Mouse (Mus musculus): ENCODE results near the gene Flii. TPM values are rescaled to one million over a fixed set of nuclear protein-coding genes. Genes with fewer than 3 reads are reported as not detected.

Gene Flii
- 10 to 100 TPM; 42.9 to 49.3 TPM for total RNA-seq (2021)
- long read RNA-seq, experiment 1, full-length matches to known transcripts, result 16 of 32 reads
- long read RNA-seq, experiment 1, partial matches to known transcripts, result 7 of 32 reads
- long read RNA-seq, experiment 1, other reads (novel, unspliced or antisense), result 9 of 32 reads
- long read RNA-seq, experiment 2, full-length matches to known transcripts, result 22 of 40 reads
- long read RNA-seq, experiment 2, partial matches to known transcripts, result 5 of 40 reads
- long read RNA-seq, experiment 2, other reads (novel, unspliced or antisense), result 13 of 40 reads

- DNase-seq (ENCODE audit: low spot score in 2 of 2), result peak in 1 of 2 experiments; percentile 76
- intact Hi-C loops (cut with DNase I), result no loop called here
Measured at GRCm38 (mm10) chr11:60726601-60727391, at the start of gene Flii. TSS of gene Flii (minus strand) at chr11:60727263.

- no peak for DNase-seq (ENCODE audit: low spot score in 2 of 2)
- intact Hi-C loops (cut with DNase I), result loop anchor here (2.0 to 5.0 kb wide), 2 partner anchors 47 to 56 kb away; partner anchors contain the start of genes Dhrs7b and Mief2
Measured at GRCm38 (mm10) chr11:60776107-60776828, 49.2 kb upstream of the Flii start.

- intact Hi-C loops (cut with DNase I), result loop anchor here (5.0 kb wide), 1 partner anchor 57 kb away; the partner anchor contains the start of gene Dhrs7b
- no peak for DNase-seq (ENCODE audit: low spot score in 2 of 2)
Measured at GRCm38 (mm10) chr11:60775578-60775977, 48.5 kb upstream of the Flii start.

GRCm38 (mm10) chr11:60774841-60775240 is 47.8 kb upstream of the Flii start:
- intact Hi-C loops (cut with DNase I), result loop anchor here (5.0 kb wide), 1 partner anchor 57 kb away; the partner anchor contains the start of gene Dhrs7b
- DNase-seq (ENCODE audit: low spot score in 2 of 2), result no peak

GRCm38 (mm10) chr11:60774158-60774689 is 47.2 kb upstream of the Flii start:
- DNase-seq (ENCODE audit: low spot score in 2 of 2), result no peak
- intact Hi-C loops (cut with DNase I), result no loop called here

GRCm38 (mm10) chr11:60772161-60772560 is 45.1 kb upstream of the Flii start:
- intact Hi-C loops (cut with DNase I), result no loop called here
- DNase-seq (ENCODE audit: low spot score in 2 of 2), result no peak

- no peak for DNase-seq (ENCODE audit: low spot score in 2 of 2)
- intact Hi-C loops (cut with DNase I), result no loop called here
Measured at GRCm38 (mm10) chr11:60770776-60771175, 43.7 kb upstream of the Flii start.

- no peak for DNase-seq (ENCODE audit: low spot score in 2 of 2)
- intact Hi-C loops (cut with DNase I), result no loop called here
Measured at GRCm38 (mm10) chr11:60769322-60769721, 42.3 kb upstream of the Flii start.

GRCm38 (mm10) chr11:60766969-60767368 is 39.9 kb upstream of the Flii start:
- intact Hi-C loops (cut with DNase I), result no loop called here
- DNase-seq (ENCODE audit: low spot score in 2 of 2), result peak in 1 of 2 experiments; percentile 25

- DNase-seq (ENCODE audit: low spot score in 2 of 2), result no peak
- intact Hi-C loops (cut with DNase I), result no loop called here
Measured at GRCm38 (mm10) chr11:60761681-60762080, 34.6 kb upstream of the Flii start.

GRCm38 (mm10) chr11:60755570-60755969 is 28.5 kb upstream of the Flii start:
- intact Hi-C loops (cut with DNase I), result no loop called here
- DNase-seq (ENCODE audit: low spot score in 2 of 2), result peak; percentile 35 to 48

- intact Hi-C loops (cut with DNase I), result no loop called here
- no peak for DNase-seq (ENCODE audit: low spot score in 2 of 2)
Measured at GRCm38 (mm10) chr11:60740321-60740720, 13.3 kb upstream of the Flii start.

GRCm38 (mm10) chr11:60737450-60737849 is 10.4 kb upstream of the Flii start:
- no peak for DNase-seq (ENCODE audit: low spot score in 2 of 2)
- intact Hi-C loops (cut with DNase I), result no loop called here

GRCm38 (mm10) chr11:60736491-60736890 is 9.4 kb upstream of the Flii start:
- DNase-seq (ENCODE audit: low spot score in 2 of 2), result no peak
- intact Hi-C loops (cut with DNase I), result no loop called here

- DNase-seq (ENCODE audit: low spot score in 2 of 2), result no peak
- intact Hi-C loops (cut with DNase I), result no loop called here
Measured at GRCm38 (mm10) chr11:60735191-60735590, 8.1 kb upstream of the Flii start.

GRCm38 (mm10) chr11:60734206-60734605 is 7.1 kb upstream of the Flii start:
- intact Hi-C loops (cut with DNase I), result no loop called here
- DNase-seq (ENCODE audit: low spot score in 2 of 2), result no peak

GRCm38 (mm10) chr11:60731251-60731650 is 4.2 kb upstream of the Flii start:
- intact Hi-C loops (cut with DNase I), result no loop called here
- DNase-seq (ENCODE audit: low spot score in 2 of 2), result no peak

- no peak for DNase-seq (ENCODE audit: low spot score in 2 of 2)
- intact Hi-C loops (cut with DNase I), result no loop called here
Measured at GRCm38 (mm10) chr11:60730169-60730568, 3.1 kb upstream of the Flii start.

- intact Hi-C loops (cut with DNase I), result loop anchor here (2.0 kb wide), 1 partner anchor 48 kb away; the partner anchor contains the start of genes Smcr8 and Top3a
- no peak for DNase-seq (ENCODE audit: low spot score in 2 of 2)
Measured at GRCm38 (mm10) chr11:60729217-60729641, 2.2 kb upstream of the Flii start.

Measured in left cerebral cortex, postnatal 14 days (tissue).